Mouse (Mus musculus): ENCODE measurements at regions not wholly inside any gene's neighbourhood (a gene's known extent, or its start where the extent isn't known, plus 50 kb on each side); places are given as distances from the start of the nearest gene placed in this dataset.

GRCm38 (mm10) chr10:38308716-38309392 lies 512.7 kb downstream of the Rfpl4b start:
- CTCF ChIA-PET, result no interaction called here
- POLR2A ChIA-PET, result no interaction called here

- ChIA-PET CTCF (no interaction called here), POLR2A (no interaction called here)
Observed at GRCm38 (mm10) chr10:38295724-38296123, 525.9 kb downstream of the Rfpl4b start.

DNA sequence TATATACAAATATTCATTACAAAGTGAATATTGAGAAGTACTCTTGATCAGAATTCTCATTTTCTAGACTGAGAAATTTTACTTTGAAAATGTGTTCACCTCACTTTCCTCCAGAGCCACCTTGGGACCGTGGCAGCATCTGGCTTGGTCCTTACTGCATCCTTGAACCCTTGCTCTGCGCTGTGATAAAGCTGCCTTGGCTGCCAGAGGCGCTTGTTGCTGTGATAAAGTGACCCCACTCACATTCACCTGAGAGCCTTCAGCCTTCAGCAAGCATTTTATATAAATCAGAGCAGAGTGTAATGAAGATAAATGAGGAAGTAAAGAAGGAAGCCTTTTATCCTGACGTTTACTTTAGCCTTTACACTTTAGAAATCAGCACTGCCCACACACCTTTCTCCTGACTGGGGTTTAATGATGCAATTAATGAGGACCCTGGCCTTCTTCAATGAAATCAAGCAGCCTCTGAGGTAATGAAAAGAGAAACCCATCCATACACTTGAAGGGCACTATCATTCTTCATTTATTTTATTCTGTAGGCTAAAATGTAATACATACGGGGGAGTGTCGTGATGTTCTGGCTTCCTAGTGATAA lies 532.8 kb downstream of the Rfpl4b start:
- POLR2A ChIA-PET, result no interaction called here

DNA sequence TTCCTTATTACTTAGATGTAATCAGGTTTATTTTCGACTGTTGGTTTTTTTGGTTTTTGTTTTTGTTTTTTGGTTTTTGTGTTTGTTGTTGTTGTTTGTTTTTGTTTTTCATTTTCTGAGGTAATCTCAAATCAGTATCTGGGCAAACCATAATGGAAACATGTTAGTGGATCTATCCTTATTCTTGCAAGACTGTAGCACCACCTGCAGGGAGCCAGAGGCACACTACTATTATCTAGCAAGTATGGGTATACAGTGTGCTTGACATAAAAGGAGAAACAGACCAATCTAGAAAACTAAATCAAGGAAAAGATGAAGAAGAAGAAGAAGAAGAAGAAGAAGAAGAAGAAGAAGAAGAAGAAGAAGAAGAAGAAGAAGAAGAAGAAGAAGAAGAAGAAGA lies 552.4 kb downstream of the Rfpl4b start:
- ChIA-PET POLR2A (no interaction called here), CTCF (no interaction called here)

More for the DNA sequence above, 532.8 kb downstream of the Rfpl4b start:
- CTCF ChIA-PET, result no interaction called here

DNA sequence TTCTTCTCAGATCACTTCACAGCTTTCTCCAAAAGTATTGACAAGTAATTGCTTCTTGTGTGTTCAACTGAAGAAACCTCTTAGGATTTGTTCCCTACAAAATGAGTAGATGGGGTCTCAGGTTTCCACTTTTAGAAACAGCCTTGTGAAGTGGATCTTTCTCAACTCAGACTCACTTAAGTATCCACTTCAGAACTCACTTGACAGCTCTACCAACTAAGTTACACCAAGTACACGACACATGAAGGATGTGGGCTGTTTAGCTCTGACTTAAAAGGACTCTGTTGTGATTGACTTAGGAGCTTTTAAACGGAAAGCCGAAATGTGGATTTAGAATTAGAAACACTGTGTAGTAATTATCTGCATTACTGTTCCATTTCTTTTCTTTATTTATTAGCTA lies 556.0 kb downstream of the Rfpl4b start:
- CTCF ChIA-PET, result no interaction called here
- POLR2A ChIA-PET, result no interaction called here

- ChIA-PET CTCF (no interaction called here), POLR2A (no interaction called here)
Observed at GRCm38 (mm10) chr10:38246821-38247220, 574.8 kb downstream of the Rfpl4b start.

All from embryonic stem cell, embryonic (primary cell).